Mouse (Mus musculus): Measurements from ENCODE around the gene Gm3417. TPM values are rescaled to one million over a fixed set of nuclear protein-coding genes. Genes with fewer than 3 reads are reported as not detected.
"Not testable (repeated sequence)": the region's sequence is repeated elsewhere in the genome, so short reads cannot be mapped to it uniquely, and the experiment has no call there.

Gm3417 gene
- polyA plus RNA-seq, 1 experiment from 2014 or later: not detected

- Histone ChIP-seq H3K4me3 (peak overlapping the region; percentile 70), H3K9me3 (no peaks in the 10 kb centered on the region), H3K27me3 (no peaks in the 10 kb centered on the region), H3K4me1 (replicated peaks) (peaks cover 28% of the 10 kb centered on the region), H3K36me3 (peaks cover 22% of the 10 kb centered on the region), H3K27ac (replicated peaks) (peak overlapping the region; percentile 88; the same call in 1 of the 2 replicates), H3K4me2 (peak overlapping the region; percentile 97), H3K9ac (peak overlapping the region; percentile 90)
- 12% methylated on average over 16 of the region's 16 CpGs for WGBS
- ATAC-seq (ENCODE audit: low read depth): peak; percentile 16
These were observed 34.9 kb downstream of the Gm3417 start for GRCm38 (mm10) chr17:14943729-14944059.

- peak within 1 kb of the TSS; percentile 90 for H3K9ac ChIP-seq
- no peaks in the 10 kb centered on the region for H3K27me3 ChIP-seq
- WGBS: 2% methylated on average over 53 of the region's 54 CpGs
- no peaks in the 10 kb centered on the region for H3K9me3 ChIP-seq
- peak within 1 kb of the TSS; percentile 70 for H3K4me3 ChIP-seq
- peaks cover 28% of the 10 kb centered on the region for H3K4me1 ChIP-seq (replicated peaks)
- H3K36me3 ChIP-seq: peaks cover 17% of the 10 kb centered on the region
- peak within 1 kb of the TSS; percentile 88 for H3K27ac ChIP-seq (replicated peaks)
- peak within 1 kb of the TSS; percentile 97 for H3K4me2 ChIP-seq
- ATAC-seq (ENCODE audit: low read depth): peak; percentile 99
These were observed 35.4 kb downstream of the Gm3417 start, which contains the start of the genes Wdr27 and 1600012H06Rik for GRCm38 (mm10) chr17:14943009-14943728. Wdr27 (minus strand) TSS chr17:14943158. 1600012H06Rik (plus strand) TSS chr17:14943184.

- peaks cover 17% of the 10 kb centered on the region for H3K36me3 ChIP-seq
- ATAC-seq (ENCODE audit: low read depth); H3K27me3 ChIP-seq; H3K9me3 ChIP-seq; H3K27ac ChIP-seq (replicated peaks): not testable (repeated sequence)
- H3K4me1 ChIP-seq (replicated peaks): peaks cover 28% of the 10 kb centered on the region
- peak overlapping the region; percentile 90 for H3K9ac ChIP-seq
- H3K4me2 ChIP-seq: peak overlapping the region; percentile 97
- H3K4me3 ChIP-seq: peak overlapping the region; percentile 70
- 68% methylated on average over 6 of the region's 6 CpGs for WGBS
These were observed 36.4 kb downstream of the Gm3417 start for GRCm38 (mm10) chr17:14942181-14942580.

- ATAC-seq (ENCODE audit: low read depth): no peak
- 77% methylated on average over 5 of the region's 5 CpGs for WGBS
- no peaks in the 10 kb centered on the region for H3K36me3 ChIP-seq
- H3K27me3 ChIP-seq: no peaks in the 10 kb centered on the region
- no peak overlapping the region for H3K27ac ChIP-seq (replicated peaks)
- no peaks in the 10 kb centered on the region for H3K9me3 ChIP-seq
- H3K4me2 ChIP-seq: no peak overlapping the region
- no peak overlapping the region for H3K4me3 ChIP-seq
- no peaks in the 10 kb centered on the region for H3K4me1 ChIP-seq (replicated peaks)
- no peak overlapping the region for H3K9ac ChIP-seq
These were observed 42.6 kb downstream of the Gm3417 start for GRCm38 (mm10) chr17:14935841-14936605.

- H3K9ac ChIP-seq; H3K4me2 ChIP-seq; H3K27ac ChIP-seq (replicated peaks); ATAC-seq (ENCODE audit: low read depth); H3K9me3 ChIP-seq; H3K27me3 ChIP-seq; H3K4me1 ChIP-seq (replicated peaks); H3K36me3 ChIP-seq; H3K4me3 ChIP-seq: not testable (repeated sequence)
- 85% methylated on average over 14 of the region's 14 CpGs for WGBS
These were observed 43.3 kb downstream of the Gm3417 start for GRCm38 (mm10) chr17:14935280-14935679.

- WGBS: 91% methylated on average over 5 of the region's 5 CpGs
- Histone ChIP-seq H3K4me1 (replicated peaks) (no peaks in the 10 kb centered on the region), H3K36me3 (no peaks in the 10 kb centered on the region), H3K27me3 (no peaks in the 10 kb centered on the region), H3K27ac (replicated peaks) (no peak overlapping the region), H3K9ac (no peak overlapping the region), H3K9me3 (no peaks in the 10 kb centered on the region), H3K4me3 (no peak overlapping the region), H3K4me2 (no peak overlapping the region)
- ATAC-seq (ENCODE audit: low read depth): no peak
These were observed 47.1 kb downstream of the Gm3417 start for GRCm38 (mm10) chr17:14931469-14931868.

GRCm38 (mm10) chr17:14930697-14931096, 47.9 kb downstream of the Gm3417 start:
- Histone ChIP-seq H3K27me3 (no peaks in the 10 kb centered on the region), H3K4me2 (no peak overlapping the region), H3K4me3 (no peak overlapping the region), H3K36me3 (no peaks in the 10 kb centered on the region), H3K9me3 (no peaks in the 10 kb centered on the region), H3K27ac (replicated peaks) (no peak overlapping the region), H3K9ac (no peak overlapping the region), H3K4me1 (replicated peaks) (no peaks in the 10 kb centered on the region)
- ATAC-seq (ENCODE audit: low read depth): no peak
- WGBS: 87% methylated on average over 7 of the region's 7 CpGs

GRCm38 (mm10) chr17:14928631-14929030, 50.0 kb downstream of the Gm3417 start:
- WGBS: 70% methylated on average over 5 of the region's 5 CpGs

GRCm38 (mm10) chr17:14927644-14928218, 50.9 kb downstream of the Gm3417 start:
- 83% methylated on average over 8 of the region's 8 CpGs for WGBS
- Histone ChIP-seq H3K36me3 (no peaks in the 10 kb centered on the region), H3K4me1 (replicated peaks) (no peaks in the 10 kb centered on the region), H3K9ac (no peak overlapping the region), H3K27ac (replicated peaks) (no peak overlapping the region), H3K9me3 (no peaks in the 10 kb centered on the region), H3K4me2 (no peak overlapping the region), H3K27me3 (no peaks in the 10 kb centered on the region), H3K4me3 (no peak overlapping the region)
- no peak for ATAC-seq (ENCODE audit: low read depth)

More at GRCm38 (mm10) chr17:14928631-14929030, 50.0 kb downstream of the Gm3417 start:
- no peak overlapping the region for H3K4me2 ChIP-seq
- no peaks in the 10 kb centered on the region for H3K36me3 ChIP-seq
- no peaks in the 10 kb centered on the region for H3K27me3 ChIP-seq
- no peak overlapping the region for H3K27ac ChIP-seq (replicated peaks)
- no peaks in the 10 kb centered on the region for H3K9me3 ChIP-seq
- no peak overlapping the region for H3K4me3 ChIP-seq
- H3K4me1 ChIP-seq (replicated peaks): no peaks in the 10 kb centered on the region
- H3K9ac ChIP-seq: no peak overlapping the region
- no peak for ATAC-seq (ENCODE audit: low read depth)

GRCm38 (mm10) chr17:14921582-14921981, 57.0 kb downstream of the Gm3417 start:
- ATAC-seq (ENCODE audit: low read depth): no peak
- Histone ChIP-seq H3K9ac (no peak overlapping the region), H3K36me3 (no peaks in the 10 kb centered on the region), H3K9me3 (no peaks in the 10 kb centered on the region), H3K27ac (replicated peaks) (no peak overlapping the region), H3K4me2 (no peak overlapping the region), H3K4me1 (replicated peaks) (no peaks in the 10 kb centered on the region), H3K4me3 (no peak overlapping the region), H3K27me3 (no peaks in the 10 kb centered on the region)
- 74% methylated on average over 6 of the region's 6 CpGs for WGBS

- Histone ChIP-seq H3K4me3 (no peak overlapping the region), H3K9ac (no peak overlapping the region)
- ATAC-seq (ENCODE audit: low read depth): no peak
These were observed 60.7 kb downstream of the Gm3417 start for GRCm38 (mm10) chr17:14917866-14918265.

GRCm38 (mm10) chr17:14914401-14914800, 64.2 kb downstream of the Gm3417 start:
- no peaks in the 10 kb centered on the region for H3K9me3 ChIP-seq
- no peak for ATAC-seq (ENCODE audit: low read depth)
- no peak overlapping the region for H3K4me2 ChIP-seq
- H3K27ac ChIP-seq (replicated peaks): no peak overlapping the region
- H3K4me3 ChIP-seq: no peak overlapping the region
- no peak overlapping the region for H3K9ac ChIP-seq
- H3K4me1 ChIP-seq (replicated peaks): no peaks in the 10 kb centered on the region
- 87% methylated on average over 4 of the region's 4 CpGs for WGBS
- no peaks in the 10 kb centered on the region for H3K27me3 ChIP-seq
- H3K36me3 ChIP-seq: no peaks in the 10 kb centered on the region

More at GRCm38 (mm10) chr17:14917866-14918265, 60.7 kb downstream of the Gm3417 start:
- no peaks in the 10 kb centered on the region for H3K9me3 ChIP-seq
- 92% methylated on average over 8 of the region's 8 CpGs for WGBS
- H3K4me1 ChIP-seq (replicated peaks): no peaks in the 10 kb centered on the region
- H3K27me3 ChIP-seq: no peaks in the 10 kb centered on the region
- no peak overlapping the region for H3K4me2 ChIP-seq
- H3K36me3 ChIP-seq: no peaks in the 10 kb centered on the region
- H3K27ac ChIP-seq (replicated peaks): no peak overlapping the region

All from neural tube, embryonic 13.5 days (tissue).